Mouse (Mus musculus): Measurements from ENCODE around the gene Samd14. TPM values are rescaled to one million over a fixed set of nuclear protein-coding genes. Genes with fewer than 3 reads are reported as not detected.

The Samd14 gene
- polyA plus RNA-seq, 2 experiments, result 25.5 to 46.0 TPM

- peak; percentile 62 for DNase-seq (ENCODE audit: low spot score)
- no peak overlapping the region for H3K4me2 ChIP-seq (replicated peaks; ENCODE audit: low read depth, low read length, severe bottlenecking)
- H3K27ac ChIP-seq (replicated peaks; ENCODE audit: low read depth, low read length), result no peak overlapping the region
- H3K4me3 ChIP-seq (replicated peaks; ENCODE audit: low read length), result no peak overlapping the region
- no peak overlapping the region for H3K9ac ChIP-seq (ENCODE audit: low read depth, low read length, severe bottlenecking)
- ATAC-seq (ENCODE audit: low FRiP score, low read depth), result peak; percentile 64
- H3K36me3 ChIP-seq (ENCODE audit: control insufficient read depth, insufficient read depth, low read length), result no peaks in the 10 kb centered on the region
- H3K4me1 ChIP-seq (ENCODE audit: control insufficient read depth, insufficient read depth, low read length), result no peaks in the 10 kb centered on the region
- H3K27me3 ChIP-seq (ENCODE audit: control insufficient read depth, insufficient read depth, low read length), result no peaks in the 10 kb centered on the region
- 0 out of 2 replicates have a peak, but pooled peaks have one; percentile 28 for TF ChIP-seq POLR2A (IDR thresholded peaks at IDR 0.05; ENCODE audit: borderline replicate concordance, extremely low read depth, insufficient read depth, insufficient read length)
- WGBS, result 61% methylated on average over 9 of the region's 9 CpGs
- H3K9me3 ChIP-seq (ENCODE audit: control insufficient read depth, low read length), result no peaks in the 10 kb centered on the region
Observed at GRCm38 (mm10) chr11:95046980-95047680, 37.5 kb downstream of the Samd14 start.

- Histone ChIP-seq H3K27ac (replicated peaks; ENCODE audit: low read depth, low read length) (no peak overlapping the region), H3K36me3 (ENCODE audit: control insufficient read depth, insufficient read depth, low read length) (no peaks in the 10 kb centered on the region), H3K9ac (ENCODE audit: low read depth, low read length, severe bottlenecking) (no peak overlapping the region), H3K4me1 (ENCODE audit: control insufficient read depth, insufficient read depth, low read length) (0 out of 2 replicates have a peak, but pooled peaks cover 4% of the 10 kb centered on the region), H3K9me3 (ENCODE audit: control insufficient read depth, low read length) (no peaks in the 10 kb centered on the region), H3K4me2 (replicated peaks; ENCODE audit: low read depth, low read length, severe bottlenecking) (no peak overlapping the region), H3K4me3 (replicated peaks; ENCODE audit: low read length) (no peak overlapping the region), H3K27me3 (ENCODE audit: control insufficient read depth, insufficient read depth, low read length) (no peaks in the 10 kb centered on the region)
- DNase-seq (ENCODE audit: low spot score) (no peak), ATAC-seq (ENCODE audit: low FRiP score, low read depth) (no peak)
- 76% methylated on average over 9 of the region's 9 CpGs for WGBS
- no peak for TF ChIP-seq POLR2A (IDR thresholded peaks at IDR 0.05; ENCODE audit: borderline replicate concordance, extremely low read depth, insufficient read depth, insufficient read length)
Observed at GRCm38 (mm10) chr11:95053062-95053461, 43.4 kb downstream of the Samd14 start.

- Histone ChIP-seq H3K4me1 (ENCODE audit: control insufficient read depth, insufficient read depth, low read length) (0 out of 2 replicates have a peak, but pooled peaks cover 4% of the 10 kb centered on the region), H3K27ac (replicated peaks; ENCODE audit: low read depth, low read length) (no peak overlapping the region), H3K27me3 (ENCODE audit: control insufficient read depth, insufficient read depth, low read length) (no peaks in the 10 kb centered on the region), H3K4me2 (replicated peaks; ENCODE audit: low read depth, low read length, severe bottlenecking) (peak overlapping the region; percentile 22), H3K9me3 (ENCODE audit: control insufficient read depth, low read length) (no peaks in the 10 kb centered on the region), H3K4me3 (replicated peaks; ENCODE audit: low read length) (no peak overlapping the region), H3K36me3 (ENCODE audit: control insufficient read depth, insufficient read depth, low read length) (no peaks in the 10 kb centered on the region), H3K9ac (ENCODE audit: low read depth, low read length, severe bottlenecking) (no peak overlapping the region)
- WGBS, result 28% methylated on average over 18 of the region's 19 CpGs
- TF ChIP-seq POLR2A (IDR thresholded peaks at IDR 0.05; ENCODE audit: borderline replicate concordance, extremely low read depth, insufficient read depth, insufficient read length), result no peak
- ATAC-seq (ENCODE audit: low FRiP score, low read depth), result peak; percentile 57; the same call in 1 of the 2 replicates
- no peak for DNase-seq (ENCODE audit: low spot score)
Observed at GRCm38 (mm10) chr11:95056768-95057501, 47.3 kb downstream of the Samd14 start.

GRCm38 (mm10) chr11:95069226-95069957 is 59.7 kb downstream of the Samd14 start:
- TF ChIP-seq POLR2A (IDR thresholded peaks at IDR 0.05; ENCODE audit: borderline replicate concordance, extremely low read depth, insufficient read depth, insufficient read length), result no peak
- Histone ChIP-seq H3K27me3 (ENCODE audit: control insufficient read depth, insufficient read depth, low read length) (peaks cover 4% of the 10 kb centered on the region; the same call in 1 of the 2 replicates), H3K4me3 (replicated peaks; ENCODE audit: low read length) (no peak overlapping the region), H3K4me2 (replicated peaks; ENCODE audit: low read depth, low read length, severe bottlenecking) (no peak overlapping the region), H3K27ac (replicated peaks; ENCODE audit: low read depth, low read length) (no peak overlapping the region), H3K9ac (ENCODE audit: low read depth, low read length, severe bottlenecking) (no peak overlapping the region), H3K9me3 (ENCODE audit: control insufficient read depth, low read length) (no peaks in the 10 kb centered on the region), H3K4me1 (ENCODE audit: control insufficient read depth, insufficient read depth, low read length) (peaks cover 15% of the 10 kb centered on the region), H3K36me3 (ENCODE audit: control insufficient read depth, insufficient read depth, low read length) (no peaks in the 10 kb centered on the region)
- ATAC-seq (ENCODE audit: low FRiP score, low read depth), result no peak
- 78% methylated on average over 10 of the region's 10 CpGs for WGBS
- no peak for DNase-seq (ENCODE audit: low spot score)

All from limb, embryonic 14.5 days (tissue).